Mouse (Mus musculus): ENCODE measurements around the gene Pi16.

Pi16 gene

DNA sequence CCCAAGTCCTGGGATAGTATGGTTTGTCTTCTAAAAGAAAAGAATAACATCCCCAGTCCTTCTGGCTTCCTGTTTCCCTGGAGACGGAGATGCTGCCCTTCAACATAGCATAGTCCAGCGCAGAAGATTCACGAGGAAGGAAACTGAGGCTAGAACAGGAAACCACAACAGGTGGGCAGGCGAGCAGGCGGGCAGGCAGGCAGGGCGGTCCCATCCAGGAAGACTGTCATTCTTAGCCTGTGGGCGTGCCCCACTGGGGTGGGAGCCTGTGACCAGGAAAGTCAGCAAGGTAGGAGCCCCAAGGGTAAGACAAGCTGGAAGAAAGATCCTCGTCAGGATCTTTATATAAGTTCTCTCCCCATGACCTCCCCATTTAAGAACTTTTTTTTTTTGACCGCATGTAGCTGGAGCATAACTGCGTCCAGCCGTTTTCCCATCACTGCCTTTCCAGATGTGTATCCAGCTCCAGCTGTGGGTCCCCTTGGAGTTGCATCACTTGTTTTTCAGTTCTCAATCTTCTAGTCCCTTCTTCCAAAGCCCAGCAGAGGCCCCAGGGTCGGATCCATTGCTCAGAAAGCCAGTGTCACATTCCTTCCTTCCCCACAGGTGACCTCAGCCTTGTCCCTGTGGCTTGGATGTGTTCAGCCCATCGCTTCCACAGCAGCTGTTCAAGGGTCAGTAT, 13.0 kb upstream of the Pi16 start:
- no peak for DNase-seq

GRCm38 (mm10) chr17:29305058-29305806, 12.2 kb upstream of the Pi16 start:
- DNase-seq: peak; percentile 59 to 62

DNA sequence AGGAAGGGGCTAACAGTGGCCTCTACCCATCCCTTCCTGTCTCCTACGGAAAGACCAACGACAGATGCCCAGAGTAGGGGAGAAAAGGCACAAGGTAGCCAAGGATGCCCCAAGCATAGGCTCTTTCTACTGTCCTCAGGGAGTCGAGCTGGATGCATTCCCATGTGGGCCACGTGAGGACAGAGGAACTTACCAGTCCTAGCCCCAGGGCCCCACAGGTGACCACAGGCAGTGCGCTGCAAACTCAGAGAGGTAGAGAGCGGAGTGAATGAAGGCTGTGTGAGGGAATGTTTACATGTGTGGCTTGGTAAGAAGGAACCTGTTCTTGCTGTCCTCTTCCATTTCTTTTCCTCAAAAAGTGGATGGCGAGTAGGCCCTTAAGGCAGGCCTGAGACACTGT, 11.6 kb upstream of the Pi16 start:
- DNase-seq: no peak

- DNase-seq: no peak
Observed at GRCm38 (mm10) chr17:29310056-29310623, 7.3 kb upstream of the Pi16 start.

DNA sequence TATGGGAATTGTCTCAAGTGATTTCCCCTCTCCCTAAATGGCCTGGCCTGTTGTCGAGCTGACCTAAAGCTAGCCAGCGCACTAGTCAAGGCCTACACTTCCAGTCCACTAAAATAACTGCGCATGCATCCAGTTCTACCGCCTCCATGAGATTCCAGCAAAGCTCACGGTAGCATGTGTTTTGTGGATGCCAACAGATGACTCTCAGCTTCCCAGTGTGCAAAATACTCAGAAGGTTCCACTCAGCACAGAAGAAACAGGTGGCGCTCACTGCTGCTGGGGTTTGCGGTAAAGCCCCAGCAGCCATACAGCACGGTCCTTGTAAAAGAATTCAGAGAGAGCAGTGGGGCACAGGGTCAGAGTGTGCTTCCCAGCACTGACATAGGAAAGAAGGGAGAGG, 5.9 kb upstream of the Pi16 start:
- DNase-seq: no peak

GRCm38 (mm10) chr17:29312082-29312481, 5.4 kb upstream of the Pi16 start:
- DNase-seq: no peak

GRCm38 (mm10) chr17:29313300-29313699, 4.2 kb upstream of the Pi16 start:
- no peak for DNase-seq

GRCm38 (mm10) chr17:29315672-29316465, 1.6 kb upstream of the Pi16 start:
- DNase-seq: peak; percentile 45 to 60

- DNase-seq: no peak
Observed at GRCm38 (mm10) chr17:29316891-29317290, 589 bp upstream of the Pi16 start.

DNA sequence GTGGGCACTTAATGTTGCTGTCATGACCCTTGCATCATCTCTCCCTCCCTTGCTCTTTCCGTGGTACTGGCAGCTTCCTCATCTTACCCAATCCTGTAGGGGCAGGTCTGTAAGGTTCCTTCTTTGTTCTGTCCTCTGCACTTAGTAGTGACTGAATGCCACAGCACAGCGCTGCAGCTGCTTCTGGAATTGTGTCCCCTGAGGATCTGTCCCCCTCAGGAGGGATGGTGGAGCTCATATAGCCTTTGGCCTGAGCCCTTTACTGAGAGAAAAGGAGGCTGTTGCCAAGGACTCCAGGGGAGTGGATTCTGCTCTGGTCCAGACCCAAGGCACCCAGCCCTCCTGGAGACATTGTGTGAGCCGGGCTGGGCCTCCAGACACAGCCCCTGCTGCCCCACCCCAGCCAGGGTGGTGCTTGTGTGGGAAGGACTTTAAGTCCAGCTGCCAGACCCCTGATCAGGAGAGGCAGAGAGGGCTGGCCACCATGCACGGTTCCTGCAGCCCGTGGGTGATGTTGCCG, 1.3 kb downstream of the Pi16 start:
- no peak for DNase-seq

- DNase-seq: no peak
Observed at GRCm38 (mm10) chr17:29319476-29319875, 2.0 kb downstream of the Pi16 start.

DNA sequence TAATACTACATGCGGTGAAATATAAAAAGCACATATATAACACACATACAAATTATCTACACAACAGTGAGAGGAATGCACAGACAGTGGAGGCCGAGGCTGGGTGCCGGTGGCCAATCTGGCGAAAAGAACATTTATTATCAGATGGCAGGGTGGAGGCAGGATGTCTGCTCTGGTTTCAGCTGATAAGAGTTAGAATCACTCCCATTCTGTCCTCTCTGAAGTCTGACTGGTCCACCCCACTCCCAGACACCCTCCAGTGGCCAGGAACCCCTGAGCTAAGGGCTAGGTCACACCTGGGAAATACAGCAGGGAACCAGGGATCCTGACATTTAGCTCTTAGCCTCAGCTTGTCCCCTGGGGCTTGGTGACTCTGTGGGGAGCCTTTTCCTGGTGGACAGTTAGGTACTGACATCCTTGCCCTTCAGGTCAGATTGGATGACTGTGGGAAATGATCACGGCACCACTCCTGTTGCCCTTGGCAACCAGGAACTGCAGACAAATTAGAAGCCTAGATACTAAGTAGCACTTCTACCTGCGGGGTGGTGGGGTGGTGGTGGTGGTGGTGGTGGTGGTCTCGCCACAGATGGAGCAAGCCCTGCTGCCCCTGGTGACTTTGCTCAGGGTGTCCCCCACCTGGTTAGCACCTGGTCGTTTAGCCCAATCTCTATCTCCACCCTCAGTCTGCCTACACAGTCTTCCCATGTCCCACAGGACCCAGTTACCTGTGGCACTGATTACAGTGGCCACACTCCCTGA, 2.6 kb downstream of the Pi16 start:
- DNase-seq: no peak

DNA sequence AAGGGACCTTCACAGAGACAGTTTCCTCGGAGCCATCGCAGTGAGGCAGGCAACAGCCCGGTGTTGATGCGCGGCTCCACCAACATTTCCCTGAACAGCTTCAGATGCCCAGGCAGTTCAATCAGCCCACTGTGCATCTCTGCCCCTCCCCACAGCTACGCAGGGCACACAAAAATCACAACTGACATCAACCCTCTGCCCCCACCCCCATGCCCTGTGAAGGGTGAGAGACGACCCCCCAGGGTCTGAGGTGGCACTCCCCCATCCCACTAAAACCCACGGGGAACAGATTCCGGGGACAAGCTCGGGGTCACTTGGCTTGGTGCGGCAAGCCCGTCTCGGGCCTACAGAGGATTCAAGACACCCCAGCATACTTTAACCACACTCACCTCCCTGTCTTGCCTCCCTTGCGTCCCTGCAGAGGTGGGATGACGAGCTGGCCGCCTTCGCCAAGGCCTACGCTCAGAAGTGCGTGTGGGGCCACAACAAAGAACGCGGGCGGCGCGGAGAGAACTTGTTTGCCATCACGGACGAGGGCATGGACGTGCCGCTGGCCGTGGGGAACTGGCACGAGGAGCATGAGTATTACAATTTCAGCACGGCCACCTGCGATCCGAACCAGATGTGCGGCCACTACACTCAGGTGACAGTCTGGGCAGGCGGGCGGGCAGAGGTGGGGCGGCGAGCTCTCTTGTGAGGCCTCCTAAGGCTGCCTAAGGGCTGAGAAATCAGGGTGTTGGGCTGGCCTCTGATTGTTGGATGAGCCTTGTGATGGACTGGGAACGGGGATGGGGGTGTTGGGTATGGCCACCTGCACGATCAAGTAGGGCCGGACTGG, 4.5 kb downstream of the Pi16 start:
- no peak for DNase-seq

DNA sequence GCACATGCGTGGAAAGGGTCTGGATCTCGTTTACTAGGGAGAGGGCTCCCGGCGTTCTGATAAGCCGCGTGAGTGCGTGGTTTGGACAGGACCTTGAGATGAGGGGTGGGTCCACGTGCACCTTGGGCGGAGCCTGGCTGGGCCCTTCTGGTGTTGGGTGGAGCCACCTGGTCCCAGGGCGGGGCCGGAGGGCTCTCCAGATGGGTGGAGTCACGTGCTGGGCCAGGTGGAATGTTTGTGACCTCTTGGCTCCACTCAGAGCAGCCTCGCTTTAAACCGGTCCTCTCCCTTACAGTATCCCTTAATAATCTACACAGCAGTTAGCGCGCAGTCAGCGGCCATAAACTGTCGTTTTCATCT, 5.1 kb downstream of the Pi16 start:
- DNase-seq: peak; percentile 66 to 82

- DNase-seq: no peak
Observed at GRCm38 (mm10) chr17:29323625-29324024, 6.1 kb downstream of the Pi16 start.

DNA sequence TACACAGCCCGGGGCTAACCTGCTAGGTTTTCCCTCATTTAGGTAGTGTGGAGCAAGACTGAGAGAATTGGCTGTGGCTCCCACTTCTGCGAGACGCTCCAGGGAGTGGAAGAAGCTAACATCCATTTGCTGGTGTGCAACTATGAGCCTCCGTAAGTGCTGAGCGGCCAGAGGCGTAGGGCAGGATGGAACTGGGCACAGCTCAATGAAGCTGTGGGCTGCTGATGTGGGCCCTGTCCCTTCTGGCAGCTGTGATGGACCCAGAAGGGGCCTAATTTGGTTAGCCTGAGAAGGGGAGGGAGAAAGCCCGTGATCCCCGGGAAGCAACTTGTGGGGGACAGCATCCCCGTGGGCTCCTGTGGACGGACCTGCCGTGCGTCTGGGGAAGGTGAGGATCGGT, 8.4 kb downstream of the Pi16 start:
- DNase-seq: no peak

DNA sequence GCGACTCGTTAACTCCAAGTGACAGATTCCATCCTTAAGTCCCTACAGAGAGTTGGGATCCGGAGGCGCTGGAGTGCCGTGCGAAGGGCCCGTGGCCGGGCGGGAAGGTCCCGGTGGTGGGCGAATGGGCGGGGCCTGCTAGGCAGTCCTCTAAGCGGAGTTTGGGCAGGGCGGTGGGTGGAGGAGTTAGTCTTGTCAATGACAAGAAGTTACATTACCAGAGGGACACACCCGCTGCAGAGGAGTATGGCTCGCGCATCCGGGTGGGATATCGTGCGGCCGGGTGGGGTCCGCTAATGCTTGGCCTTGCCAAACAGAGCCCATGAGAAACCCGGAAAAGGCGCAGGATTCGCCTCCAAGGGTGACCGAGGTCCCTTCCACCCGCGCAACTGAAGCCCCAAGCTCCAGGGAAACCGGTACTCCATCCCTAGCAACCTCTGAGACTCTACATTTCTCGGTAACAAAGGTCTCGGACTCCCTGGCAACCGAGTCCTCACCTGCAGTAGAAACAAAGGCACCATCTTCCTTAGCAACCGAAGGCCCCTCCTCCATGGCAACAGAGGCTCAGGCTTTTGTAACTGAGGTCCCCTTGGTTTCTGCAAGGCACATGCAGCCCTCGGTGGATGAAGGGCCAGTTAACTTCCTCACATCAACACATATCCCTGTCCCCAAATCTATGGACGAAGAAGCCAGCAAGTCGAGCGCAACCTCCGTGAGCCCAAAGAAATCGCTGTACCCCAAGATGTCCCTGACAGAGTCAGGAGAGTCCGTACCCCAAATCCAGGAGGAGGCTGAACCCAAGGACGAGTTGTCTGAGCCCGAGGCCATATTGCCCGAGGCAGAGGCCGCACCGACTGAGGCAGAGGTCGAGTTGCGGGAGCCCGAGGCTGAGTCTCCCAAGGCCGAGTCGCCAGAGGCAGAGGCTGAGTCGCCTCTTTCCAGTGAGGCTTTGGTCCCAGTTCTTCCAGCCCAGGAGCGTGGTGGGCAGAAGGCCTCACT, 9.3 kb downstream of the Pi16 start:
- DNase-seq: no peak

- DNase-seq: no peak
Observed at GRCm38 (mm10) chr17:29327691-29328090, 10.2 kb downstream of the Pi16 start.

GRCm38 (mm10) chr17:29330221-29330620, 12.7 kb downstream of the Pi16 start:
- no peak for DNase-seq
